Mouse (Mus musculus) heart, embryonic 11.5 days (tissue): ENCODE results near the gene 5730522E02Rik. TPM values are rescaled to one million over a fixed set of nuclear protein-coding genes. Genes with fewer than 3 reads are reported as not detected.

ENCODE experiments used
- ATAC-seq: fragments of 200-750 bp; cut with Nextera tagmentation; replicated peaks from 2 replicates; pipeline ENCODE4 v1.8.0; 2017; ENCODE audit warnings: moderate library complexity; ENCODE audit not compliant: insufficient number of reproducible peaks, low FRiP score, low TSS enrichment
- H3K27ac ChIP-seq: fragments of 300-500 bp; sonication (generic); 2 replicates; pipeline ENCODE4 v1.5.1; 2014; ENCODE audit warnings: mild to moderate bottlenecking, low read depth, low read length
- H3K27me3 ChIP-seq: fragments of 300-500 bp; sonication (generic); 2 replicates; pipeline ENCODE4 v1.6.1; 2014; ENCODE audit warnings: mild to moderate bottlenecking, low read length, mixed read lengths; ENCODE audit not compliant: control insufficient read depth, insufficient read depth
- H3K36me3 ChIP-seq: fragments of 300-500 bp; sonication (generic); 2 replicates; pipeline ENCODE4 v1.6.1; 2014; ENCODE audit warnings: mild to moderate bottlenecking, low read length, moderate library complexity, mixed read lengths; ENCODE audit not compliant: control insufficient read depth, insufficient read depth
- H3K4me1 ChIP-seq: fragments of 300-500 bp; sonication (generic); 2 replicates; pipeline ENCODE4 v1.6.1; 2014; ENCODE audit warnings: low read length; ENCODE audit not compliant: control insufficient read depth, insufficient read depth
- H3K4me2 ChIP-seq: fragments of 300-500 bp; sonication (generic); 2 replicates; pipeline ENCODE4 v1.6.1; 2014; ENCODE audit warnings: mild to moderate bottlenecking, moderate library complexity
- H3K4me3 ChIP-seq: fragments of 300-500 bp; sonication (generic); 2 replicates; pipeline ENCODE4 v1.5.1; 2014; ENCODE audit warnings: low read depth, low read length
- H3K9ac ChIP-seq: fragments of 300-500 bp; sonication (generic); 2 replicates; pipeline ENCODE4 v1.6.1; 2014; ENCODE audit warnings: mild to moderate bottlenecking, low read depth, low read length, moderate library complexity
- H3K9me3 ChIP-seq: fragments of 300-500 bp; sonication (generic); replicated peaks from 2 replicates; pipeline ENCODE4 v1.6.1; 2016; ENCODE audit warnings: low read length; ENCODE audit not compliant: control insufficient read depth
- WGBS: fragments of 180-500 bp; shearing (Covaris S2); extraction: QIAGEN DNeasy Blood & Tissue Kit; methylation state at CpG from one replicate; pipeline ENCODE4 v1.1.7; 2014; ENCODE audit not compliant: insufficient replicate concordance; 5-methylcytosine and 5-hydroxymethylcytosine counted together
- microRNA-seq: library from miRNA; unstranded; fragments of <30 nt; microRNA quantifications from one replicate; pipeline ENCODE4, GENCODE M21; 2016; ENCODE audit warnings: borderline number of aligned reads
- polyA plus RNA-seq: library from polyadenylated mRNA; unstranded; fragments of >200 nt; fragmentation: Nextera tagmentation; extraction: Ambion mirVana; gene quantifications from 2 replicates; pipeline ENCODE4 v1.2.1, GENCODE M21; 2014

5730522E02Rik gene
- polyA plus RNA-seq, 1 experiment from 2014 or later: 1.3 TPM

- H3K4me1 ChIP-seq: no peaks in the 10 kb centered on the region
- no peaks in the 10 kb centered on the region for H3K36me3 ChIP-seq
- no peak overlapping the region for H3K4me2 ChIP-seq
- no peak overlapping the region for H3K9ac ChIP-seq
- no peak overlapping the region for H3K4me3 ChIP-seq
- H3K9me3 ChIP-seq: no peaks in the 10 kb centered on the region
- 80% methylated on average over 3 of the region's 3 CpGs for WGBS
- no peak overlapping the region for H3K27ac ChIP-seq
- ATAC-seq: no peak
- H3K27me3 ChIP-seq: no peaks in the 10 kb centered on the region
These were observed 615.8 kb downstream of the 5730522E02Rik start for GRCm38 (mm10) chr11:25594780-25595179.

- WGBS: 12% methylated on average over 3 of the region's 3 CpGs
- H3K27me3 ChIP-seq: no peaks in the 10 kb centered on the region
These were observed 618.3 kb downstream of the 5730522E02Rik start for GRCm38 (mm10) chr11:25592268-25592667.

DNA sequence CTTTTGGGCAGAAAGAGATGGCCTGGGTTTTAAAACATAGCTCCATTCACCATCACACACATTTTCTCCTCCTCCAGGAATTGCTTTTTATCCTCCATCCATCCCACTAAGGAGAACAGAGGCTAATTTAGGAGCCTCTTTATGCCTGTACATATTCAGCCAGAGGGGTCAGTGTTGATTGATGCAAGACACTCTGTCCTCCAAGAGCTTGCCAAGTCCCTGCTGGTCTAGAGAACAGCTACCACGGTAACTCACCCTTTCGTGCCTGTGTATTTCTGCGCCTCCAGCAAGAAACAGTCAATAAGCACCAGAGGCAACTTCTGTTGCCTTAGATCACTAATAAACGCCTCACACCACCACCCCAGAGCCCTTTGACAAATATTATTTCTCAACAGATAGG is 620.3 kb downstream of the 5730522E02Rik start:
- ATAC-seq: no peak

More at GRCm38 (mm10) chr11:25592268-25592667, 618.3 kb downstream of the 5730522E02Rik start:
- ATAC-seq: no peak
- Histone ChIP-seq H3K4me1 (no peaks in the 10 kb centered on the region), H3K4me3 (no peak overlapping the region), H3K9ac (no peak overlapping the region), H3K36me3 (no peaks in the 10 kb centered on the region), H3K27ac (no peak overlapping the region), H3K9me3 (no peaks in the 10 kb centered on the region), H3K4me2 (no peak overlapping the region)

DNA sequence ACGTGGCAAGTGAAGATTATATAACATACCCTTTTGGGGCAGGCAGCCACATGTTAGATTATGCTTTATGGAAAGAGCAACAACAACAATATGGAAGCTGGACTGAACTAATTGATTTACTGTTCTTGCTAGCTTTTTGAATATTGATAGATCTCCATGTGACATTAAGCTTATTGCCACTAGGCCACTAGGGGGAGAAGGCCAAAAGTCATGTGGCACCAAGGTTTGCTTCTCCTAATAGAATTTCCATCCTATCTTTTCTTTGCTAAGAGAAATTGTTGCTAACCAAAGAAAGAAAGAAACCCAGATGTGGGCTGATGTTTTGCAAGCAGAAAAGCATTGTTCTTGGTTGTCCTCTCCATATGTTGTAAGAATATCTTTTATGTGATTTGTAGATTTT is 621.1 kb downstream of the 5730522E02Rik start:
- Histone ChIP-seq H3K27me3 (no peaks in the 10 kb centered on the region), H3K4me3 (no peak overlapping the region), H3K4me1 (no peaks in the 10 kb centered on the region), H3K36me3 (no peaks in the 10 kb centered on the region), H3K9me3 (no peaks in the 10 kb centered on the region), H3K9ac (no peak overlapping the region), H3K27ac (no peak overlapping the region), H3K4me2 (no peak overlapping the region)
- 57% methylated on average over 1 of the region's 1 CpGs for WGBS
- ATAC-seq: no peak

More for the DNA sequence above, 620.3 kb downstream of the 5730522E02Rik start:
- no peak overlapping the region for H3K27ac ChIP-seq
- no peaks in the 10 kb centered on the region for H3K36me3 ChIP-seq
- WGBS: 61% methylated on average over 4 of the region's 4 CpGs
- H3K4me2 ChIP-seq: no peak overlapping the region
- no peaks in the 10 kb centered on the region for H3K27me3 ChIP-seq
- H3K9ac ChIP-seq: no peak overlapping the region
- H3K4me1 ChIP-seq: no peaks in the 10 kb centered on the region
- H3K4me3 ChIP-seq: no peak overlapping the region
- no peaks in the 10 kb centered on the region for H3K9me3 ChIP-seq

DNA sequence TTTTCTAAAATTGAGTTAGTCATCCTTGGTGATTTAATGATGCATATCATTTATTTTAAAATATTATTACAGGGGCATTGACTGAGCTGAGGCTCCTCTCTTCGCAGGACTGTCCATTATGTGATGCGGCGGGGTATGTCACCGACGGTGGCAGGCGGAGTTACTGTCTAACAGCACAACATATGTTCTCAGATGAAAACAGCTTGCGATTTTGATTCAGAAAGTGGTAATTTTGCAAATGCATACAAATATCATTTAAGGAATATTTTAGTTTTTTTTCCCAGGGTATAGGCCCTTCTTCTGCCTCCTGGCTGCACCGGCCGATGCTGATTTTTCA is 636.5 kb downstream of the 5730522E02Rik start:
- H3K9me3 ChIP-seq: no peaks in the 10 kb centered on the region
- no peaks in the 10 kb centered on the region for H3K27me3 ChIP-seq
- H3K4me1 ChIP-seq: no peaks in the 10 kb centered on the region
- H3K9ac ChIP-seq: no peak overlapping the region
- no peaks in the 10 kb centered on the region for H3K36me3 ChIP-seq
- H3K4me3 ChIP-seq: no peak overlapping the region
- H3K4me2 ChIP-seq: no peak overlapping the region
- 93% methylated on average over 9 of the region's 9 CpGs for WGBS
- no peak for ATAC-seq
- no peak overlapping the region for H3K27ac ChIP-seq

DNA sequence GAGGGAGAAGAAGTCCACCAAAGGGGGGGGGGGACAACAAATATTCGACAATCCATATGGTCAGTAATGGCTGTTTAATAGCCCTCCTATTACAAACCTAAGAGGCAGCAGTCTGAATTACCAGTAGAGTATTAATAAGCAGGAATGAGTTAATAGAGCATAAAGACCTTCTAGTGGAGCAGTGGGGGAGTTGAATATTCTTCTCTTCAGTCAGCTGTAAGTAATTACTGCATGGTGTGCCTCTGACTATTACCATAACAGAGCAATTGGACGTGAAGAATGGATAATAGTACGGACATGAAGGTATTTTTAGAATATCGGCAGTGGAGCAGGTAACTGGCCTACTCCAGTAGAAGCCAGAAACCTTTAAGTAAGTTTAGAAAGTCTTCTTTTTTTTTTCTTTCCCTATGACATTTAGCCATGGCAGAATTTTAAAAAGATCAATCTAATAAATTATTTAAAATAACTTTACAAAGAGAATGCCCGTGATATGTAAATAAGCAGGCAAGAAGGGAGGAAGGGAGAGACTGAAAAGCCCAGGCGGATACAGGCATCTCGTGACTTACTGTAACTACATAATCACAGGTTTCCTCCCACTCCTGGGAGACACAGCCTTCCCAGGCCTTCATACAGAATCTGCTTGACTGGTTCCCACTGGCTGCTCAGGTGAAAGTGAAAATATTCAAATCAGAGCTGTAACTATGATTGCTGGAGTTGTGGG is 637.0 kb downstream of the 5730522E02Rik start:
- Histone ChIP-seq H3K27ac (no peak overlapping the region), H3K4me1 (no peaks in the 10 kb centered on the region), H3K9ac (no peak overlapping the region), H3K4me2 (no peak overlapping the region), H3K27me3 (no peaks in the 10 kb centered on the region), H3K4me3 (no peak overlapping the region), H3K9me3 (no peaks in the 10 kb centered on the region), H3K36me3 (no peaks in the 10 kb centered on the region)
- WGBS: 76% methylated on average over 7 of the region's 7 CpGs
- no peak for ATAC-seq

GRCm38 (mm10) chr11:25571396-25571795 is 639.2 kb downstream of the 5730522E02Rik start:
- ATAC-seq: no peak
- H3K27me3 ChIP-seq: no peaks in the 10 kb centered on the region
- H3K9me3 ChIP-seq: no peaks in the 10 kb centered on the region
- no peaks in the 10 kb centered on the region for H3K4me1 ChIP-seq
- no peaks in the 10 kb centered on the region for H3K36me3 ChIP-seq
- H3K4me2 ChIP-seq: no peak overlapping the region
- WGBS: 76% methylated on average over 2 of the region's 2 CpGs
- no peak overlapping the region for H3K9ac ChIP-seq
- no peak overlapping the region for H3K4me3 ChIP-seq
- H3K27ac ChIP-seq: no peak overlapping the region

Small RNA genes lying within 50 kb of the gene (microRNA-seq; reads per million reads assigned to microRNA genes)
- not detected for gene Mir6372

Other genes starting within 250 kb of the 5730522E02Rik start
- 24.9 and 26.4 TPM in 2 replicates for gene Fancl, start 175.4 kb upstream of the 5730522E02Rik start, polyA plus RNA-seq